Mouse (Mus musculus): ENCODE measurements around the gene Adamts6.

Adamts6 gene

GRCm38 (mm10) chr13:104517638-104518311, 230.1 kb downstream of the Adamts6 start:
- no peak for DNase-seq

GRCm38 (mm10) chr13:104518312-104519005, 230.8 kb downstream of the Adamts6 start:
- DNase-seq, result peak; percentile 67

GRCm38 (mm10) chr13:104519006-104519695, 231.5 kb downstream of the Adamts6 start:
- DNase-seq, result no peak

- no peak for DNase-seq
Observed at GRCm38 (mm10) chr13:104519981-104520380, 232.3 kb downstream of the Adamts6 start.

- DNase-seq, result no peak
Observed at GRCm38 (mm10) chr13:104520461-104520860, 232.8 kb downstream of the Adamts6 start.

DNA sequence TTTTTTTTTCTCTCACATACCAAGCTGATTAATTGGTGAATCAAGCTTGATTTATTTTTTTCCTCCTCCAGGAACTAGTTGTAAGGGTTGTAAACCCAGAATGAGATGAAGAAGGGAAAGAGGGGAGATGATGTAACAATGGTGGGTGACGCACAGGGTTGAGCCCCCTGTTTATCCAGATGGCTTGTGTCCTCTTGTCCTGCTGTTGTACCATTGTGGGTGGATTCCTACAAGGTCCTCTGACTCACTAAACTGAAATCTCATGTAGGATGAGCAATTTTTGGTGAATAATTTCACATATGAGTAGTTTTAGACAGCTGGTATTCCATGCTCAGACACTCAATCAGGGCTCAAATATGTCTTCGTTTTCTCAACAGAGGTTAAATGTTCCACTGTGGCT, 233.9 kb downstream of the Adamts6 start:
- no peak for DNase-seq

DNA sequence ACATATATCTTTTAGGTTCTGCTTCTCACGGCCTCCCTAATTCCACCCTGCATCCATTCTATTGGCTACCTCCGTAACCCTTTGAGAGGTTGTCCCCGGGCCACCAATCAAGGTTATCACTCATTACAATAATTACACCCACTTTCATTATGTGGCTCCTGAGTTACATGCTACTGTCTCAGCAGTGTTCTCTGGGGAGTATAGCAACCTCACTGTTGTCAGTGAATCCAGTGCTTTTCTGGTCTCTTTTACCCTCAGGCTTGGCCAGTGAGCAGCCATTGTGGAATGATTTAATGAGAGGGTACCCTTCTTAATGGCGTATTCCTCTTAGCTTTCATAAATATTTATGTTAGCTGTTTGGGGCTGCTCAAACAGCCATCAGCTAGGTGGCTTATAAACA, 238.0 kb downstream of the Adamts6 start:
- no peak for DNase-seq

GRCm38 (mm10) chr13:104529238-104529637, 241.6 kb downstream of the Adamts6 start:
- no peak for DNase-seq

GRCm38 (mm10) chr13:104531841-104532240, 244.2 kb downstream of the Adamts6 start:
- no peak for DNase-seq

DNA sequence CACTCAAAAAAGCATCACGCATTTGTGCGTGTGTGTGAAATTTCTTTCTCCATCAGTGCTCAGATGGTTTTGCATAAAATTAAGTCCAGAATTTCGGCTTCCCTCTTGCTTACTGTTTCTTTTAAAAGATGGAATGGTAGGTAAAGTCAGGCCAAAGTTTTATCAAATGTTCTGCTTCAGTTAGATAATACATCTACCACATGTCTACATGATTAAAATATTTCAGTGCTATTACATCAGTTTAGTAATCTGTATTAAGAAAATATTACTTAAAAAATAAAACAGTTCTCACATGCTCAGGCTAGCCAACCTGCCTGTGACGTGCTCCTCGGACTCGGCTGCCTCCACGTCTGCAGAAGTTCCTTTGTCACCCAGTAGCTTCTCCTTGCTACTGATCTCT, 245.1 kb downstream of the Adamts6 start:
- DNase-seq, result no peak

GRCm38 (mm10) chr13:104533806-104534495, 246.3 kb downstream of the Adamts6 start:
- DNase-seq, result no peak

- no peak for DNase-seq
Observed at GRCm38 (mm10) chr13:104540861-104541398, 253.3 kb downstream of the Adamts6 start.

DNA sequence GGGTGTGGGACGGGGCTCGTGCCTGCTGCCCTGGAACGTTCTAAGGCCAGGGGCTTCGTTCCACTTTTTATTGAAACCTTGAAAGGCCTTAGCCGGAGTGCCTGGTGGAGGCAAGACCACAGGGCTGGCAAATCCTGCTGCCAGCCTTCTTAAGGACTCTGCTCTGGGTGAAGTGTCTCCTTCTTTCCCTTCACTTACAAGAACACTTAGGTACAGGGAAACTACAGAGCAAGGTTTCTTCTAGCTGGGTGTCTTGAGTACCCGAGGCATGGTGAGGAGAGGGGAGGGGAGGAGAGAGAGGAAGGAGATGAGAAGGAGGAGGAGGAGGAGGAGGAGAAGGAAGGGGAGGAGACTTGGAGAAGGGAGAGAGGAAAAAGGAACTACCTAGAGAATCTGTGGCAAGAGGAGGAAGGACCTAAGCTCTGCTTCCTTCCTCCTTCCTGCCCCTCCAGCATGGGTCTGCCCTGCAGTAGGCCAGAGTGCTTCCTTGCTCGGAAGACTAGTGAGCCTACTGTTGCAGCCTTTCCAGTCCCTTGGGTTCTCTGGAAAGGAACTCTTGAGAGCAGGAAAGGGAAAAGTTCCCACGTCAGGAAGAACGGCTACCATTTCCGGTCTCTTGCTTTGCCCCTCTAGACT, 254.6 kb downstream of the Adamts6 start:
- no peak for DNase-seq

- no peak for DNase-seq
Observed at GRCm38 (mm10) chr13:104542759-104543141, 255.1 kb downstream of the Adamts6 start.
